Mouse (Mus musculus) bone marrow macrophage, adult 2 months (primary cell): Measurements from ENCODE around the gene Pgp.
"Not testable (repeated sequence)": the region's sequence is repeated elsewhere in the genome, so short reads cannot be mapped to it uniquely, and the experiment has no call there.

Source experiments
- CTCF ChIP-seq: IDR thresholded peaks from 2 replicates; pipeline ENCODE4 v1.5.1; 2012; ENCODE audit warnings: low read depth, mild to moderate bottlenecking, low read length, moderate library complexity
- POLR2A ChIP-seq: IDR thresholded peaks from 2 replicates; pipeline ENCODE4 v1.6.1; 2012; ENCODE audit warnings: mild to moderate bottlenecking, low read depth, low read length, borderline replicate concordance

GRCm38 (mm10) chr17:24455523-24456206, 14.5 kb upstream of the Pgp start:
- TF ChIP-seq POLR2A, CTCF: not testable (repeated sequence)
